Mouse (Mus musculus): ENCODE measurements around the gene Mark3. TPM values are rescaled to one million over a fixed set of nuclear protein-coding genes. Genes with fewer than 3 reads are reported as not detected.
"Not testable (repeated sequence)": the region's sequence is repeated elsewhere in the genome, so short reads cannot be mapped to it uniquely, and the experiment has no call there.

Mark3 gene
- 10 to 100 TPM; 50.5 to 51.5 TPM for total RNA-seq (2021)
- long read RNA-seq, experiment 1, transcript Mark3-206 (18 exons, 2,807 nt), result major isoform, 19 of 39 reads
- long read RNA-seq, experiment 1, partial matches to known transcripts, result 2 of 39 reads
- long read RNA-seq, experiment 1, other reads (novel, unspliced or antisense), result 18 of 39 reads
- long read RNA-seq, experiment 2, transcript Mark3-206 (18 exons, 2,807 nt), result major isoform, 47 of 82 reads
- long read RNA-seq, experiment 2, partial matches to known transcripts, result 15 of 82 reads
- long read RNA-seq, experiment 2, other reads (novel, unspliced or antisense), result 20 of 82 reads

GRCm38 (mm10) chr12:111574074-111574886 lies at the start of gene Mark3:
Gene Mark3 (plus strand): TSS chr12:111574523.
- peak; percentile 96 for DNase-seq

GRCm38 (mm10) chr12:111524883-111525282 lies 49.4 kb upstream of the Mark3 start:
- no peak for DNase-seq

GRCm38 (mm10) chr12:111527643-111528281 lies 46.6 kb upstream of the Mark3 start:
- no peak for DNase-seq

GRCm38 (mm10) chr12:111529192-111529591 lies 45.1 kb upstream of the Mark3 start:
- no peak for DNase-seq

GRCm38 (mm10) chr12:111533096-111533794 lies 41.1 kb upstream of the Mark3 start:
- no peak for DNase-seq

GRCm38 (mm10) chr12:111535281-111535680 lies 39.0 kb upstream of the Mark3 start:
- no peak for DNase-seq

- DNase-seq, result no peak
These were observed 38.6 kb upstream of the Mark3 start for GRCm38 (mm10) chr12:111535762-111536161.

GRCm38 (mm10) chr12:111536746-111537145 lies 37.6 kb upstream of the Mark3 start:
- no peak for DNase-seq

- no peak for DNase-seq
These were observed 37.0 kb upstream of the Mark3 start for GRCm38 (mm10) chr12:111537341-111537740.

GRCm38 (mm10) chr12:111537796-111538291 lies 36.5 kb upstream of the Mark3 start, which contains the start of gene Eif5:
Gene Eif5 (plus strand): TSS chr12:111538016.
- DNase-seq, result peak; percentile 100

GRCm38 (mm10) chr12:111538292-111539040 lies 35.9 kb upstream of the Mark3 start:
- DNase-seq, result peak; percentile 81

- DNase-seq, result no peak
These were observed 35.3 kb upstream of the Mark3 start for GRCm38 (mm10) chr12:111539041-111539345.

- DNase-seq, result no peak
These were observed 27.3 kb upstream of the Mark3 start for GRCm38 (mm10) chr12:111547070-111547469.

GRCm38 (mm10) chr12:111548555-111549289 lies 25.6 kb upstream of the Mark3 start:
- DNase-seq, result no peak

GRCm38 (mm10) chr12:111550679-111551078 lies 23.6 kb upstream of the Mark3 start:
- no peak for DNase-seq

GRCm38 (mm10) chr12:111552342-111552741 lies 22.0 kb upstream of the Mark3 start:
- no peak for DNase-seq

GRCm38 (mm10) chr12:111555357-111555756 lies 19.0 kb upstream of the Mark3 start:
- DNase-seq, result no peak

GRCm38 (mm10) chr12:111555893-111556292 lies 18.4 kb upstream of the Mark3 start:
- DNase-seq, result not testable (repeated sequence)

GRCm38 (mm10) chr12:111557538-111557937 lies 16.8 kb upstream of the Mark3 start:
- no peak for DNase-seq

GRCm38 (mm10) chr12:111558655-111559054 lies 15.7 kb upstream of the Mark3 start:
- DNase-seq, result no peak

Measured in gastrocnemius, postnatal 25 days (tissue).